Mouse (Mus musculus): ENCODE data around the gene Hist2h4. TPM values are rescaled to one million over a fixed set of nuclear protein-coding genes. Genes with fewer than 3 reads are reported as not detected.
"Not testable (repeated sequence)": the region's sequence is repeated elsewhere in the genome, so short reads cannot be mapped to it uniquely, and the experiment has no call there.

Gene Hist2h4
- 4.1 and 5.5 TPM in 2 replicates for polyA plus RNA-seq (2012; rRNA removed)

- DNase-seq (ENCODE audit: low read depth) = no peak
Measured at GRCm38 (mm10) chr3:96262979-96263550, at the start of gene Hist2h4. Gene Hist2h4 (minus strand): TSS chr3:96263311.

DNA sequence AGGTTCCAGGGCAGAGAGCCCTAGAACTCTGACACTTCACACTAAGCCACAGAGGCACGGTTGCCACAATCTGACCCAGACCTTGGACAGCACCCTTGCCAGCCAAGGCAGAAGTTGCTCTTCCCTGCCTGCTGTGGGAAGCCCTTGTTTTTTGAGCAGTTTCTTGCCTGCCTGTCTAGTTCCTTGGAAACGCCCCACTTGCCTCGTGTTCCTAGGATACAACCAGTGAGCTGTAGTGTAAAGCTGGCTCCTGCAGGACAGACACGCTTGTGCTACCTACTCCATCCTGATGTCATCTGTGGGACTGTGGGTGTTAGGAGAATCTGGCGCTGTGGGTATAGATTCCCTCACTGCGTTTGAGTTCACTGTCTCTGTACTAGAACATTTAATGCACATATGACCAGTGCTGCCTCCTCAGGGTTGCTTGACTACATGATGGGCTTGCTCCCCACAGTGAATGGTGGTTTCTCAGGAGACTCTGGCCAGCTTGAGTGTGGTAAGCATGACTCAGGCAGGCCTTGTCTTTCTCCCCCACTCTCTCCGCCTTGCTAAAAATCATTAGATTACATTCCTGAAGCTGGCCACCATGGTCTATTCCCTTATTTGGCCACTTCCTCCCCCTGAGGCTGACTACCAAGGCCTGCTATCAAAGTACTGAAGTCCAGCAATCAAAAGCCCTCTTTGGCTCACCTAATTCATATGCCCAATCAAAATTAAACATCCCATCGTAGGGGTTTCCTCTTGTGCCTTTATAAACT lies 49.4 kb upstream of the Hist2h4 start:
- DNase-seq (ENCODE audit: low read depth) = no peak

DNA sequence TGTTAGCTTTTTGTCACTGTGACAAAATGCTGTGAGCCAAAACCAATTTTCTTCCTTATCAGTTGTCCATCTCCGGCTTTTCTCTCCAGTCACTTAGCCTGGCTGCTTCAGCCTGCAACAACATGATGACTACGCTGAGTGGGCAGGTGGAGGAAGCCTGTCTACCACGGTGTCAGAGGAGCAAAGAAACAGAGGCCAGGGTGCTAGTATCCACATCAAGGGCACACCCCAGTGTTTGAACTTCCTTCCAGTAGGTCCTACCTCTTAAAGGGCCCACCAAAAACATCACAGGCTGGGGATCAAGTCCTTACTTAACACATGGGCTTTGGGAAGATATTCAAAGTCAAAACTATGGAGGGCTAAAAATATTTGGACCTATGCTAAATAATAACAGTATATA lies 46.3 kb upstream of the Hist2h4 start:
- DNase-seq (ENCODE audit: low read depth) = no peak

GRCm38 (mm10) chr3:96306506-96306905 lies 43.4 kb upstream of the Hist2h4 start:
- no peak for DNase-seq (ENCODE audit: low read depth)

GRCm38 (mm10) chr3:96302076-96302475 lies 39.0 kb upstream of the Hist2h4 start:
- no peak for DNase-seq (ENCODE audit: low read depth)

GRCm38 (mm10) chr3:96300706-96301529 lies 37.8 kb upstream of the Hist2h4 start:
- no peak for DNase-seq (ENCODE audit: low read depth)

DNA sequence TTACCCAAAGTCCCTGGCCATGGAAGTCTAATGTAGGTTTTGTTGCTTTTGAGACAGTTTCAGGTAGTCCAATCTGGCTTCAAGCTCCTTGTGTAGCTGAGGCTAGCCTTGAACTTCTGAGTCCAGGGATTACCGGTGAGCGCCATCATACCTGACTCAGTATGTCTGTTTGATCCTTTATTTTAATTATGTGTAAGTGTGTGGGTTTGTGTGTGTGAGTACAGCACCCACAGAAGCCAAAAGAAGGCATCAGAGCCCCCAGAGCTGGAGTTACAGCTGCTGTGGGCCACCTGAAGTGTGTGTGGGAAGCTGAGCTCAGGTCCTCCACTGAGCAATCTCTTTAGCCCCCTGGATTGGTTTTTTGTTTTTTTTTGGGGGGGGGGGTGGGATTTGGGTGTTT lies 36.5 kb upstream of the Hist2h4 start:
- no peak for DNase-seq (ENCODE audit: low read depth)

- DNase-seq (ENCODE audit: low read depth) = no peak
Measured at GRCm38 (mm10) chr3:96298360-96298759, 35.2 kb upstream of the Hist2h4 start.

- DNase-seq (ENCODE audit: low read depth) = no peak
Measured at GRCm38 (mm10) chr3:96293787-96294186, 30.7 kb upstream of the Hist2h4 start, which contains the start of gene Fcgr1. Gene Fcgr1 (minus strand): TSS chr3:96293969.

DNA sequence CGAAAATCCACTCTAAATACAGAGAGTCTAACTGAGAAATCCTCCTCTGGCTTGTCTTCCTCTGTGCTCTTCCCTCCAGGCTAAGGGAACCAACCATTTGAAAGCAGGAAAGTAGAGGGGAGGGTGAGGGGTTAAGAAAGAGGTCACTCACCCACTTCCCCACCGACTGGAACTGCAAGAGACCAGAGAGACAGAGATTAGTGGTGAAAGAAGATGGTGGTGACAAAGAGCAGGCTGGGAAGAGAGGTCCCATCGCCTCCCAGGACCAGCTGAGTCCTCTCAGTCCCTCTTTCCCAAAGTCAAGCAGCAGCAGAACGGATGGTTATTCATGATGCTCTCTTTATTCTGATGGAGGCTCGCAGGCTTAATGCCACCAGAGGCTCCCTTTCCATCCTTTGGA lies 30.3 kb upstream of the Hist2h4 start:
- DNase-seq (ENCODE audit: low read depth) = no peak

DNA sequence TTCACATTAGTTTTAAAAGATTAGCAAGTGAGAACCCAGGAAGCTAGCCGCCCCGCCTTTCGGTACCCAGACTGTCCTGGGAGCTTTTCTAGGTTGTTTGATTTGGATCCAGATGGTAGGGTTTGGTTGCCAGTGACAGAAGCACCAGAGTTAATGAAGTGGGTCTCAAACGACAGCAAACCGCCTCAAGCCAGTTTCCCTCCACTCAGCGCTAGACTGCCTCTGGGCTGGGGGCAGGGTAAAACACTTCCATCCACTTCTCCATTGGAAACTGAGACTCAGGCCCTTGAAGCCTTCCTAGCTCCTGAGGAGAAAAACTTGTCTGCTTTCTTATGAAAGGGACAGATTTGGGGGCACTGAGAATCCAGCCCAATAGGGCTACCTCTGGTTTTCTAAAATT lies 29.5 kb upstream of the Hist2h4 start:
- DNase-seq (ENCODE audit: low read depth) = no peak

DNA sequence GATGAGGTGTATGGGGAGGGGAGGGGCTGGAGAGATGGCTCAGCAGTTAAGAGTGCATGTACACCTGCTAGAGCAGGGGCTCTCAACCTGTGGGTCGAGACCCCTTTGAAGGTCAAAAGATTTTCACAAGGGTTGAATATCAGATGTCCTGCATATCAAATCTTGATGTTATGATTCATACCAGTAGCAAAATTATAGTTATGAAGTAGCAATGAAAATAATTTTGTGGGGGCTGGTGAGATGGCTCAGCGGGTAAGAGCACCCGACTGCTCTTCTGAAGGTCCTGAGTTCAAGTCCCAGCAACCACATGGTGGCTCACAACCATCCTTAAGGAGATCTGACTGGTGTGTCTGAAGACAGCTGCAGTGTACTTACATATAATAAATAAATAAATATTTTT lies 27.6 kb upstream of the Hist2h4 start:
- not testable (repeated sequence) for DNase-seq (ENCODE audit: low read depth)

DNA sequence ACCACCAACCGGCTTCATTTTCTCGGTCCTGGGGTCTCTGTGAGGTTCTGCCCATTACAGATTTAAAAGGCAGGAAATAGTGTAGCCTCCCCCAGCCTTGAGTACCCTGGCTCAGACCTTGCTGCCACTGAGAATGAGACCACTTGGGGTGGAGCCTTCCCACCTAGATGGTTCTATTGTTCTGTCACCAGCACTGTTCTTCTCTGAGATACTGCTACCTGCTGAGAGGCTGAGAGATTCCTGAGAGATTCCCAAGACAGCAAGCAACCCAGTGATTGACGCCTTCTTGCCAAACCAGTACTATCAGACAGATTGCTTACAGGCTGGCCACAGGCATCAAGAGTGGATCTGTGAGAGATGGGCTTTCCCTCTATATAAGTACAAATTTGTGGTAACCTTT lies 26.1 kb upstream of the Hist2h4 start:
- DNase-seq (ENCODE audit: low read depth) = no peak

DNA sequence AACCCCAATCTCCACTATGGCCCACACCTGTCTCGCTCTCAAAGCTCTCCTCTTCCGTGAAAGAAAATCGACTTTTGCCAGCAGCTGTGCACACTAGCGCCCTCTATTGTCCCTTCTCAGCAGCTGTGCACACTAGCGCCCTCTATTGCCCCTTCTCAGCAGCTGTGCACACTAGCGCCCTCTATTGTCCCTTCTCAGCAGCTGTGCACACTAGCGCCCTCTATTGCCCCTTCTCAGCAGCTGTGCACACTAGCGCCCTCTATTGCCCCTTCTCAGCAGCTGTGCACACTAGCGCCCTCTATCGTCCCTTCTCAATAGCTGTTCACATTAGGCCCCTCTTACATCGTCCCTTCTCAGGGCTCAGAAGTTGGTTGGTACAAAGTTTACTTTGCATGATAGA lies 24.2 kb upstream of the Hist2h4 start:
- not testable (repeated sequence) for DNase-seq (ENCODE audit: low read depth)

DNA sequence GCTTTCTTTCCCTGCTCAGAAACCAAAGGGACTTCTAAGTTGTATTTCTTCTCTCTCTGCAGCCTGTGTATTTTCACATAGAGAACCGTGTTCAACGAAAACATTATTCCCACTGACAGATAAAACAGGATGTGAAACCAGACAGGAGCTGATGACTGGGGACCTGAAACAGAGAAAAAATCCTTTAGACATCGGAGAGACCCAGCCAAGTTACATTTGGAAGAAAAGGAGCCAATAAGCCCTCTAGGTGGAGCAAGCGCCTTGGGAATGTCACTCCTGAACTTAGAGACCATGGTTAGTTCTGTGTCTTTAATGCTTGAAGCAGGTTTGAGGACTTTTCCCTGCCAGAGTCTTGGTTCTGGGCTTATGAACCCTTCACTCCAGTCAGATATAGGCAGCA lies 21.3 kb upstream of the Hist2h4 start:
- DNase-seq (ENCODE audit: low read depth) = no peak

DNA sequence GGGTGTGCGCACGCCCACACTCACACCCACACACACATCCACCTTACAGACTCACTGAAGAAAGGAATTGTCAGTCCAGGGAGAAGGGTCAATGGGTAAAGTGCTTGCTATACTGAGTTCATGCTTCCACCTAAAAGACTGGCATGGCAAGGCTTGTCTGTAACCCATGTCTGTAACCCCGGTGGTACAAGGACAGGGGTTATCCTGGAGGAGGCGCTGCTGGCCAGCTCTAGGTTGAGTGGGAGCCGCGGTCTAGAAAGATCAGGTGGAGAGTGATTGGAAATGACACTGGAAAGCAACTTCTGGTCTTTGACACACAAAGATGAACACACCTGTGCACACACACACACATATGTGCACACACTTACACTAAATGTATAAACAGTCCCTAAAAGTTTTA lies 17.5 kb upstream of the Hist2h4 start:
- no peak for DNase-seq (ENCODE audit: low read depth)

DNA sequence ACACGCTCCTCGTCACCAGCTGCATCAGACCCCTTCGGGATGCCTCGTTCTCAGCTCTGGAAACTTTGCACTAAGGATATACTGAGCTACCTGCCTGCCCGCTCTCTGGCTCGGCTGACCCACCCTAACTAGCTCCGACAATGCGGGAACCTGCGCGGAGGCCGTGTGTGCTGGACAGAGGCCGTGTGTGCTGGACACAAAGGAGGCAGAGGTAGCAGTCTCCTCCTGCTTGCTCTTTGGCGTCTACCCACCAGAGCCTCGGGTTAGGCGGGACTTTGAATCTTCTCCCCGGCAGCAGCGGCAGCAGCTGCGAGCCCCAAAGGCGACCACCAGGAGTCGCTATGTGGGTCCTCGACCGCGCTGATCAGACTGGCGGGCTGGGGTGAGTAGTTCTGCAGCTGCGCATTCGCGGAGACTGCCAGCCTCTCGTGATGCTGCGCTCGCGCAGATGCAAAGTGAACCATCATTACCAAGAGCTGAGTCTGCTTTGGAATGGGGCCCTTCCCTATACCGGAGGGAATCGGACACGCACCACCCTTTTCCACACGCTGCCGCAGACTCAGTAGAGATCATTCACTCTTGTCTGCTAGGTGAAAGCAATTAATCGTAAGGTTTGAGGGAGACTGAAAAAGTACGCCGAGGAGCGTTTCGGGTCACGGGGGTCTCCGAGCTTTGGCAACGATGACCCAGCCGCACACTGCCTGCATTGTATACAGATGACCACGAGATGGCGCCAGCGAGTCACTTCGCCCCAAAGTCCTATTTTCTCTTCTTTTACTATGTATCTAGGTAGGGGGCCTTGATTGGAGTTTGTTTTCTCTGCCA lies 14.9 kb upstream of the Hist2h4 start:
- DNase-seq (ENCODE audit: low read depth) = no peak

GRCm38 (mm10) chr3:96277428-96277799 lies 14.3 kb upstream of the Hist2h4 start:
- DNase-seq (ENCODE audit: low read depth) = no peak

DNA sequence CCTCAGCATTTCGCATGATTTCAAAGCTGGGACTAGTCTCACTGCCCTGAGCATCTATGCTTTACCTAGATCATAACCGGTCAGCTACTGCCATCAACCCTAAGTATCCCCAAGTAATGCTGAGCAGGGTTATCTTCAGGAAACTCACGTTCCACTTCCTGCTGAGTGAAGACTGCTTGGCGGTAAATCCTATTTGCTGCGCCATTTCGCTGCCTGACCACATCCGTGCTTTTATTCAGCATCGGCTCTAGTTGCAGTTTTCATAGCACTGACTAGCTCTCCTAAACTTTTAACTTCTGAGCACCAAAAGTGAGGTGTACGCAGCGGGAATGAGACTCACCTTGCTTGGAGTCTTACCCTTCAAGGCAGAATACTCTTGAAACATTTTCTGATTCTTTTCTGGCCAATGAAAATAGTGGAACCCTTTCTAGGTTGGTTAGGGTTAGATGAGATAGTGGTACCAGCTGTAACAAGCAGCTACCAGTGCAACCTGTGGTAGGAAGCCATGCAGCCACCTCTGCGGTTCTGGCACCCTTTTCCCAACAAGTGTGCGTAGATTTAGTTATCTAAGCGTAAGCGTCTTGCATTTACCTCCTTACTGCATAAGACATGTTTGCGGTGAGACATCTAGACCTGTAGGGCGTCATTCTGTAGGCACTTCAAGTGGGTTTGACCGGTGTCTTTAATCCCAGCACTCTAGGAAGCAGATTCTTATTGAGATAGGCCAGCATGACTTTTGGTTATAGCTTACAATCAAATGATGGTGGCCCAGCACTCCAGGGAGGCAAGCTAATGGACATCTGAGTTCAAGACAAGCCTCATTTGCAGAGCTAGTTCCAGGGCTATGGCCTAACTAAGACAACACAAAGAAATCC lies 10.7 kb upstream of the Hist2h4 start:
- DNase-seq (ENCODE audit: low read depth) = no peak

DNA sequence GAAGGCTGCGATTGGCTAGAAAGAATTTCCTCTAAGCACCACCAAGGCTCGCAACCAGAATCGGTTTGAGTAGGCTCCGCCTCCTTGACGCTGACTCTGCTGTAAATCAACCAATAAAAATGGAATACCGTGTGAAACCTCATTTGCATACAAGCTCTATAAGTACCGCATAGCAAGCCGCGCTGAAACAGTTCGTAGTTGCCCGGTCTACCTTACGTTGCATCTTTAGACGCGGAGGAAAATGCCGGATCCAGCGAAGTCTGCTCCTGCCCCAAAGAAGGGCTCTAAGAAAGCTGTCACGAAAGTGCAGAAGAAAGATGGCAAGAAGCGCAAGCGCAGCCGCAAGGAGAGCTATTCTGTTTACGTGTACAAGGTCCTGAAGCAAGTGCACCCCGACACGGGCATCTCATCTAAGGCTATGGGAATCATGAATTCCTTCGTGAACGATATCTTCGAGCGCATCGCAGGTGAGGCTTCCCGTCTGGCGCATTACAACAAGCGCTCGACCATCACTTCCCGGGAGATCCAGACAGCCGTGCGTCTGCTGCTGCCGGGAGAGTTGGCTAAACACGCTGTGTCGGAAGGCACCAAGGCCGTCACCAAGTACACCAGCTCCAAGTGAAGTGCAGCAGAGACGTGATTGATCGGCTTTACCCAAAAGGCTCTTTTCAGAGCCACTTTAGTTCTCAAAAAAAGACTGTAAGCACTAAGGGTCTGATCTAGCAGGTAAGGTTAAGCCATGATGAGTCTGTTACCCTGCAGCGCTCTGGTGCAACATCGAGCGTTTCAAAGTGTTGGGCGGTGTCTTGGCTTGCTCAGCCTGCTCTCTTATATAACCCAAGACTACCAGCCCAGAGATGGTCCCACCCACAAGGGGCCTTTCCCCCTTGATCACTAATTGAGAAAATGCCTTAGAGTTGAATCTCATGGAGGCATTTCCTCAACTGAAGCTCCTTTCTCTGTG lies 6.7 kb upstream of the Hist2h4 start, which contains the start of gene Hist2h2bb:
Gene Hist2h2bb (plus strand): TSS at position 242 of the 964 bp plus-strand sequence.
- peak; percentile 84 for DNase-seq (ENCODE audit: low read depth)
